Mouse (Mus musculus): ENCODE measurements at regions not wholly inside any gene's neighbourhood (a gene's known extent, or its start where the extent isn't known, plus 50 kb on each side); places are given as distances from the start of the nearest gene placed in this dataset.

DNA sequence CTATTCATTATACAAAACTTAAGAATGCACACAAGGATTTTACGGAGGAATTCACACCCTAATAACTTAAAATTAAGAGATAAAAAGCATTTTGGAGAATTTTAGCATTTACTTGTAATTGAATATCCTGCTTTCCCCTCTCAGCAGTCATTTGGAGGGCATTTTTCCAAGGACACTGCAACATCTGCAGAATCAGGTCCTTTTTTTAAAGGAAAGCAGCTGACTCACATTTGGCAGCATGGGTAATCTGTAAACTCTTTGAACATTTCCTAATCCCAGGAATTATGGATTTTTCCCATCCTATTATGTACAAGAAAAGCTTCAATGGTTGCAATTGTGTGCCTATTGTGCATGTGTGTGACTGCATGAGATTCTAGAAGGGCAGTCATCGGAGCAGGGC, 112.0 kb downstream of the Gm19410 start:
- no peak for DNase-seq

DNA sequence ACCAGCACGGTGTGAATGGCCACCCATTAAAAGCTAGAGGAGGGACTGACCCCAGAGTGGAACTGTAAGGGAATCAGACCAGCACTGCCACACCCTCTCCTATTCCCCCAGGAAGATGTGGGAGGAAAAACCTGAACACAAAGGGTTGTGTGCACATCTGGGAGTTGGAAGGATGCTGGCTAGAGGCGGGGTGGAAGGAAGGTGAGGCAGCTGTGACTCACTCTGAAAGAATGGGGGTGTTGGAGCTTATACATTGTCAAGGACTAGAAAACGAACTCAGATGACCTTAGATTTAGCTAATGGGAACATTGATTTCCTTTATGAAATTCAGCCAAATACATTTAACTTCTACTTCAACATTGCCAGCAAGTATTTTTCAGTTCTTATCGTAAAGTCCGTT, 116.2 kb downstream of the Gm19410 start:
- DNase-seq: no peak

DNA sequence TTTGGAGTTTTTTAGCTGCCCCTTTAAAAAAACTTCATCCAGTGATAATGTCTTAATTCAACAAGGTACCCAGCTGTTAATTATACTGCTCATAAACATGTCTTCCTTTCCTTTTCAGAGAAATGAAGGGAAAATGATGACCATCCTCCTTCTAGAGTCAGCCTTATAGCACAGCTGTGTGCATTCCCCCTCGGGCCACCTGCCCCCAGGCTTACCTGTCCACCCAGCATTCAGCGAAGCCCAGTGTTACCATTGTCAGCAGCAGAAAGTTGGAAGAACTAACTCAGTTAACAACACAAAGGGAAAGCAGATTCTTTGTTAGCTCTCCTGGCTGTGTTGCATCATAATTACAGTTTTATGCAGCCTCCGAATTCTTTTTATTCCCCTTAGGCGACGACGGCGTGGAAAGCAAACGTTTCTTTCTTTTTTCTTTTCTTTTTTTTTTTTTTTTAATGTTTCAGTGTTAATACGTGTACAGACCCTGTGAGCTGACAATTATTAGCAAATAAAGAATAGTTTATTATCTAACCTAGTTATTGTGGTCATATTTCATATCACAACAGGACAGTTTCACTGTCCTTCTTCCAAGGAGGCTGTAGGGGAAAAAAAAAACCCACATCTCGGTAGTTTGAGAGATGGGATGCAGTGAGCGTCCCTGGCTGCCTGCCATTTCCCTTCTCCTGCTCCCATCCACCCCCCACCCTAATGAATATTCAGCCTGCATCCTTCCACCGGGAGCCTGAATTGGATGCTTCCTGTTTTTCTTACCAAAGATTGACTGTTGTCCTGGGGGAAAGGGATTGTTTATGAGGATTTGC, 117.3 kb downstream of the Gm19410 start:
- DNase-seq: peak in 1 of 2 experiments; percentile 30

DNA sequence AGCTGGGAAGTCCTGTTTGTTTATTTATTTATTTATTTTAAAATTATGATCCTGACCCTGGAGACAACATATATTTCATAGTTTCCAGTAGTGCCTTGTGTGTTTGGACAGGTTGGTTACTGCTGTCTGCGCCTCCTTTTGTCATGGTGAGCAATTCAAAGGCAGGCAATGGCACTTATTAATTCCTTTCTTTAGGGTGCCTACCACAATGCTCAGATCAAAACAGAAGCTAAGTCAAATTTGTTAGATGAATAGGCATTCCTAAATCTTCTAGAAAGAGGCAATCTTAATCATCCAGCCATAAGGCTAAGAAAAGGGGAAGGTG, 117.8 kb downstream of the Gm19410 start:
- no peak for DNase-seq

DNA sequence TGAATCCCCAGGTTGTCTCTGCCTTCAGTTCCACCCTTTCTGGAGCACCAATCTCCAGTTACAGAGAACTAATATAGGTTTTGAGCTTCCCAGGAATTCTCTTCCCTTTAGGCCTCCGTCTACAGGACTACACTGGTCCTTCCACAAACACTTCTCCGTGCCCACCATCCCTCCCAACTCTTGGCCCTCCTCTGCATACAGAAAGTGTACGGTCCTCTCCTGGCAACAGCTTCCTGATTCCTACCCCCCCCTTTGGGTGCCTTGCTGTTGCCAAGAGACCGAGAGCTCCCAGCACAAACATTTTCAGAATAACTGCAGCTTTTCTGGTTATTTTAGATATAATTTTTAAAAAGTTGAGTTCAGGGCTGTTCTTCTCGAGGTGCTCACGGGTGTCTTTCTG, 119.0 kb downstream of the Gm19410 start:
- no peak for DNase-seq

DNA sequence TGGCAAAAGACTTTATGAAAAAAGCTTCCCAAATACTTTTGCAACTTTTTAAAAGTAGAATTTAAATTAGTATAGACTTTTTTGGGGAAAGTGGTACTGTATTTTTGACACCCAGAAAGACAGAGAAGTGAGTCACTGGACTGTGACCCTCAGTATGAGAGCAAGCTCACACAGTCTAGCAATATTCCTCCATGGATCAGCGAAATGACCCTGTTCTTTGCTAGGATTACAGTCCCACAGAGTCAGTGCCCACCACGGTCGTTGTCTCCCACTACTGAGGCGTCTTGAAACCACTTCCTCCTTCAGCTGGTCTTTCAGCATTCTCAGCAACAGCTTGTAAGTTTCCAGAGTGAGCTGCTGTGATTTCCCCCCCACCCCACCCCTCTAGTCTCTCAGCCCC, 124.5 kb downstream of the Gm19410 start:
- DNase-seq: no peak

DNA sequence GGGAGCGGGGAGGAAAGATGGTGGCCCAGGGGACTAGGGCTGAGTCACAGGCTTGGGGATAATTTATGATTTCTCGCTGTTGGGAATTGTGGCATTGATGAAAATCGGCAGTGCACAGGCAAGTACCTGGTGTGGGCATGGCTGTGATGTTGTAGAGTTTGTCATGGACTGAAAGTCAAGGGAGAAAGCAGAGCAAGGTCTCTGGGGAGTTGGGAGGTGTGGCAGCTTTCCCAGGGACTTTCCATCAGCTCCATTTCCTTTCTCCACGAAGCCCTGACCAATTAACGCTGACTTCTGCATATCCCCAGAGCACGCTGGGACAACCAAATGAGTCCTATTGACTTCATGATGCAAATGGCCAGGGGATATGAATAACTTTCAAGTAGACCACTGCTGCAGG, 126.2 kb downstream of the Gm19410 start:
- no peak for DNase-seq

DNA sequence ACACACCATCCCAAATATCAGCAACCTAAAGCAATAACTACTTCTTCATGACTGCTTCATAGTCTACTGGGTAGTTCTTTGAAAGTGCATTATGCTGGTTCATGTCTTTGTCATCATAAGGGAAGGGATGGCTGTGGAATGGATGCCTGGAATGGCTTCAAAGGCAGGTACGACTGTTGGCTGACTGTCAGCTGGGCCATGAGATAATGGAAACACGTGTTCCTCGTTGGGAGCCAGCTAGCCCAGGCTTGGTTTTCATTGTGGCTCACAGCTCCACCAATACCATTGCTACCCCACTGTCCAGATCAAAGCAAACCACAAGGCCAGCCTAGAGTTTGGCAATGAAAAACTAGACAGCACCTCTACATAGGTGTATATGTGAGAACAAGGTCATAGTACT, 132.9 kb downstream of the Gm19410 start:
- peak; percentile 38 to 57 for DNase-seq

DNA sequence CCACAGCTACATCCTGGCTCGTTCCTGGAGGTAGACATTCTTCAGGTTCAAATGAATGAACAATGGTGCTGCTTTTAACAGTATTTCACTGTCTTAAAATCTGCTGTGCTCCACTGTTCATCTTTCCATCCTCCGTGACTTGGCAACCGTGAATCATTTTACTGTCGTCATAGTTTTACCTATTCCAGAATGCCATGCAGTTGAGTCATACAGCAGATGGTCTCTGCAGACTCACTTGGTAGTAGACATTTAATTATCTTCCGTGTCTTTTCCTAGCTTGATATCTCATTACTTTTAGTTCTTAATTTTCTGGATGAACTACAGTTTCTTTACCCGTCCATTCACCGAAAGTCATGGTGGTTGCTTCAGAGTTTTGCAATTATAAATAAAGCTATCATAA, 135.9 kb downstream of the Gm19410 start:
- DNase-seq: peak; percentile 33 to 41

DNA sequence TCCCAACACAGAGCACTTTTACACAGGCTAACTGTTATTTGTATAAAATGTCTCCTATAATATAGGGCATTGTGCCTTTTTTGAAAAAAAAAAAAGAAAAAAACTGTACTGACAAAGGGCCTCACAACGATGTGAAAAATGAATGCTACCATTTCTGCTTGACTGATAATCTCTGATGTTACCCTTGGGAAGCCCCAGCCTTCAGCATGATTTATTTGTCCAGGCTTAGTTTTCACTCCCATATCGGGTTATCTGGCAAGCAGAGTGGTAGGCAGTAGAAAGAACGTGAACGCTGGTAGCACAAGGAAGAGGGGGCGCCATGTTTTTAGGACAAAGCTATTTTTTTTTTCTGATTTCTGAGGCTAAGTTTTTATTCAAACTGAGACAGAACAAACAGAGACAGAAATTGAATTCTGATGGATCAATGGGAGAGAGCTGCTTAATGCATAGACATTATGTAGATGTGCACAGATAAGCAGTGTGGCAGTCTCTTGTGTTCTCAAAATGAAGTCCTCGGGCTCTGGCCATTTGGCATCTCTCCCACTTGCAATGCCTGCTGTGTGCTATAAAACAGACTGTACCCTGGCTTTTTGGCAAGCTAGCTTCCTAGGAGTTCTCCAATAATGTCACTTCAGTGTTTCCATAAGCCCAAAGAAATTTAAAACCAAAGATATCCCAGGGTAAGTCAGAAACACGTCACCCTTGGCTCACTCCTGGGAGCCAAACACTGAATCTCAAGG, 139.3 kb downstream of the Gm19410 start:
- peak; percentile 80 to 82 for DNase-seq

DNA sequence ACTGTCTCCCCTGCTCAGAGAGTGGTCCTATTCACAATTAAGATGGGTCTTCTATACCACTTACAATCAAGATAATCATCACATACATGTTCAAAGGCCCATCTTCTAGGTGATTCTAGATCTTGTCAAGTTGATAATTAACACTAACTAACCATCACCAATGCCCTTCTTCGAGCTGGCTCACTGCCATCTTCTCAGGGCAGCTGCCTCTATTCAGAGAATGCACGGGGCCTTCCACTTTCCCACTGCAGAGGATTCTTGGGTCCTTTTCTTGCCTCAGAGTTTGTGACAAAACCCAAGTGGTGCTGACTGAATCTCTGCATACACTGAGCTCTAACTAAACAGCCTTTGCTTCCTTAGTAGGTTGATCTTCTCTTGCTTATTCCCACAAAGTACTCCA, 142.4 kb downstream of the Gm19410 start:
- no peak for DNase-seq

DNA sequence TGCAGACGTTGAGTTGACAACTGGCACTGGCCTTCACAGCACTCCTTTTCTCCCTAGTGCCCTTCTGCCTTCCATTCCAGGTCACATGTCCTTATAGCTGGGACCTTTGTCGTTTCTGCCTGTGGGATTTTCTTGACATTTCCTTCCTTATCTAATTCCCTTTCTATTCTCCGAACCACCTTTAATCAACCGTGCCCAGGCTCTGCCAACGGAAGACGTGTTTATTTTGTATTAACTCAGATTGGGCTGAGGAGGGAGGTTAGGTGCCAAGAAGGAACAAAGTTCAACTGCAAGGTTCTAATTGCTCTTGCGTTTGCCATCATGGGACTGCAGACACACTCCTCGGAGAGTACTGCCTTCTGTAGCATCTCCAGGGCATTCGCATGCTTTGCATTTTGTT, 146.7 kb downstream of the Gm19410 start:
- DNase-seq: no peak

DNA sequence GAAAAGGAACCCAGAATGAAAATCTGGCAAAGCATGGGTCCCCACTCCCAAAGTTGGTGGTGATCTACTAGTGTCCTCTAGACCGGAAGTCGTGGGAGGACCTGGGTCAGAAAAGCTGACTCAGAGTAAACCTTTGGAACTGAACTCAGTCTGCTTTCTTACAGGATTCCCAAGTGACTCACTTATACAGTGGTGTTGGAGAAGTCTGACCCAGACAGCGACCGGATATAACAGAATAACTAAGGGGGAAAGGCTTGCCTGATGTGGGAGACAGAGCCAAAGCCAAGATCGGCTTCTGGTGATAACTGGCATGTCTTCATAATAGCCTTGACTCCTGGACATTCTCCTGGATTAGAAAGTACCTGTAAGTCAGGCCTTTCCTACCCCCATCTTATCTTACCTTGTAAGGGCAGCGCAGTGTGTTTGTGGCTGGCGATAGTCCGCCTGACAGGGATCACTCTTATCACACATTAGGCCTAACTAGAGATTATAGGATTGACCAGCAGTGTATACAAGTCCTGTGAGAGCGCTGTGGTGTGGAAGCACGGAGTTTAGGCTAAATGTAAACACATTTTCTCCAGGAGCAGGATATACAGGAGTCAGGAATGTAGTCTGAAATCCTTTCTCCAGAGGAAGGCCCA, 150.4 kb downstream of the Gm19410 start:
- no peak for DNase-seq

DNA sequence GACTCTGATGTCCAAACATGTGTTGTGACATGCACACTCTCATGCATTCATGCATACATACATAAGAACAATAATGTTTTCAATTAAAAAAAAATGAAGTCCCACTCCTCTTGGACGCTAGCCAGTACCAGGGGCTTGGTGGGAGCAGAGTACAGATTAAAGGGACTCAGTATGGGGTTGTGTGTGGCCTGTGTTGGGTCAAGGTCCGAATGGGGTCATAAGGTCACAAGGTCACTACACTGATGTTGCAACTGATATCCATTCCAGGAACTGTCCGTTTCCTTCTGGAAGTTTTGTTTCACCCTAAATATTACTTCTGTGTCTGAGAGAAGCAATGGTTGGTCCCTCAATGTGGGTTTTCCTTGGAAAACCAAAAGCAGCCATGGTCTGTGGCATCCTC, 152.0 kb downstream of the Gm19410 start:
- no peak for DNase-seq

DNA sequence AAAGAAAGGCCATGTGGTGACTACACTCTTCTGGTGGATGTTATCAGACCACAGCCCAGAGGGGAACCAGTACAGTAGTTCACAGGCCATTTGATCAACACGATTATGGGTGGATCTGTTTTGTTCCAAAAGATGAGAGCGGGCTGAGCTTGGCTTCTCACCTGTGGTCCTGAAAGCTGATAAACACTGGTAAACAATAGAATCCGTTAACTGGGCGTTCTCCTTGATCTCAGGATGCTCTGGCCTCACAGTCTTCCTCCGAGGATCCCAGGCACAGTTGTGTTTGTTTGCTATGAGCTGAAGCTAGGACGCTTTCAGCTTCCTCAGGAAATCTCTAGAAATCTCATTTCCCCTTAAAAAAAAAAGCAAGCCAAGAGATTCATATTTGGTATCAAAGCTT, 153.9 kb downstream of the Gm19410 start:
- DNase-seq: no peak

DNA sequence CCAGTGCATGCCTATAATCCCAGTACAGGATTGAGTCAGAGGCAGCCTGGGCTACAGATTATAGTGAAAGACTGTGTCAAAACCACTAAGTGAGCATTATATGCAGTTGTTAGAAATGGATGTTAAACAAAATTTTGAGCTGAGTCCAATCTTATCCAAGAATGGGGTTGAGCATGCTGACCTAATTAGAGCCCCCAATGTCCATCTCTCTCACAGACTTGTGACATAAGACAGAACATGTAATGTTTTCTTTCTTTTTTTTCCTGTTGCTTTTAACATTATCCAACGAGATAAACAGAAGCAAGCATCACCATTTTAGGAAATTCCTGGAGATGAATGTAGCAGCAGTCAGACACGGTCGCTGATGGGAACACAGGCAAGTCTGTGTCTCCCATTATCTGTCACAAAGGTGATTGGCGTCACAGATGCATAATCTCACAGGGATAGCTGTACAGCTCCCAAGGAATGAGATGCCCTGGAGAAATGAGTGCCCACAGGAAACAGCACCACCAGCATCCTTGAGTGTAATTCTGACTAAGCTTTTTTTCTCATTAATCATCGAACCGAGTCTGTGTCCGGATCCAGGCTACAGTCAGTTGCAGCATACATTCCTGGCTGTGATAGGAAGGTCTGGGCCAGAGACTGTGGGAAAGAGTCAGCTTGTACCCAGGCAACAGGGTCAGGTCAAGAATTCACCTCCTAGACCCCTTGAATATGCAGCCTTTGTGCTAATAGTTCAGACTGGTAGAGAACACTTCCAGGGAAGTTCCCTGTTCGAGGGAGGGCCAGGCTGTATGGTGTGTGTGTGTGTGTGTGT, 154.5 kb downstream of the Gm19410 start:
- no peak for DNase-seq

DNA sequence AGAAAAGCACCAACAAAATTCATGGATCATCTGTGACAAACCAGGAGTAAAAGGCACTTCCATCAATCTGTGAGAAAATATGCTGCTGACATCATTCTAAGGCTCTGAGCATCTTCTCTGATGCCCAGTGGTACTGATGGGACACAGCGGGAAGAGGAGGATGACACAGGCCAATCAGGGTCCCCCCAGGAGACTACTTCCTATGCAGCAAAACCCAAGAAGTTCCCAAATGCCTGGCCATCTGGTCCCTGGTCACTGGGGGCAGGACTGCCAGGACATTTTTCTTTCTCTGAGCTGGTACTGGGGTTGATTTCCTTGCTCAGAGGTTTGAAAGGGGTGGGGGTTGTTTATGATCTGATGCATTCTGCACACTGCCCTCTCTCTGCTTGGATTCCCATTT, 158.4 kb downstream of the Gm19410 start:
- peak; percentile 89 to 90 for DNase-seq

DNA sequence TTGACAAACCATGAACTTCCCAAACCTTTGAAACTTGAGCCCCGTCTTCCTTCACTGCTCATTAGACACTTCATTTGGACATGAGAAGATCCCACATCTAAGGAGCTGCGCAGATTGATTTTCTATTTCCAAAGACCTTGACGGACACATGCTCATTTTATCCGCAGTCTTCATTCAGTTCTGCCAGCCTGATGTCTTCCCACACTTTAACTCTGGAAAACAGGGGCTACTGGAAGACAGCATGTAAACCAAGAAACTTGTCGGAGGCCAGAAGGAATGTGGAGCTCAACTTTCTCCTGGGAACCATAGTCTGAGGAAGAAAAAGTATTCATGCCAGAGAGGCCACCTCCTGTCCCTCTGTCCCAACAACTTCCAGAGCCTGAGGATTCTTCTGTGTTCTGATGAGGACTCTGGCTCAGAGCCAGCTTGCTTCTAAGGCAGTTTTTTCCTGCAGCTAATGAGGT, 161.8 kb downstream of the Gm19410 start:
- DNase-seq: peak; percentile 41 to 55

DNA sequence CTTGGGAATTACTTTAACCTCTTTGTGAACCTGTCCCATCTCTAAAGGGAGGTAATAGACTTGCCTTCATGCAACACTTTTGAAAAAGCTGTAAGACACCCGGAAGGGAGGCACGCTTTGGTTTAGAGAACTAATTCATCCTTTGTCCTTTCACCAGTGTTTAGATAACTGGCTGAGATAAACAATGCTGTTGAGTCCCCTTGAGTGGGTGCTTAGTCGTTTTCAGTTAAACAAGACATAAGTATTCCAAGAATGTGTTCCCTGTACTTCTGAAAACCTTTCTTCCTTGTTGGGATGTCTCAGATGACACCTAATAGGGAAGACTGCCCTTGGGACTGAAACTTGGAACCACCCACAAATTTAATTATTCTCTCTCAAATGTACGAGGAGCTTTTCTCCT, 164.7 kb downstream of the Gm19410 start:
- DNase-seq: no peak

DNA sequence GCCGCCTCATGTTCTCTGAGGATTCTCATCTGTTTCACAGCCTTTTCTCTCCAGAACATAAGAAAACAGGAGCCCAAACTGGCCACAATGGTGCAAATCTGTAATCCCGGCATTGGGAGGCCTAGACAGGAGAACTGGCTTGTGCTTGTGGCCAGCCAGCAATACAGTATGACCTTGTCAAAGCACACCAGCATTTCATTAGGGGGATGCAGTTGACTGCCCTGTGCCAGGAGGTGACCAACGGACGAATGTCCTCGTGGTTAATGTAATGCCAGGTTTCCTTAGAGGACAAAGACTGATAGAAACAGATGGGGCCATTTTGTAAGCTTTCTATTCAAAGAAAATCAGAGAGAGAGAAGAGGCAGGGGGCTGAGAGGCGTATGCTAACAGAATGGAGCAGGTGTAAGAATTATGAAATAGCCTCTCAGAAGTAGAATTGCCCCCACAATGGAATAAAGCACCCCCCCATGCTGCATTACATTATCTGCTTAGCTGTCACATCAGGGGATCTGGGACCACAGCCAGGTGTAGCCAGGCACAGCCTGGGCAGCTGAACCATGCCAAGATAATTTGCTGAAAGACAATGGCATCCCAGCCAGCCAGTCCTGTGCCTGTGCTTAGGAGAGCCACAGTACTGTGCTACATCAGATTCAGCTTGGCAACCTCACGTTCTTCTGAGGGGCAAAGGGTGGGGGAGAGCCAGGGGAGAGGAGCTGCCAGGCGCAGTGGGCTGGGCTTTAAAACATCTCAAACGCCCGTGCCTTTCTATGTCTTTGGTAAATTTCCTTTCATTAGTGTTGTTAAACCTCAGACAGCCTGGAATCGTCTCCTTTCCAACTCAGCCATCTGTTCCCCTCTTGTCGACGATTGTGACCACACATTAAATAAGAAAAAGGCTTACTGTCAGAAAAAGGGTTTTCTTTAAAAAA, 167.9 kb downstream of the Gm19410 start:
- DNase-seq: peak; percentile 96 to 99

DNA sequence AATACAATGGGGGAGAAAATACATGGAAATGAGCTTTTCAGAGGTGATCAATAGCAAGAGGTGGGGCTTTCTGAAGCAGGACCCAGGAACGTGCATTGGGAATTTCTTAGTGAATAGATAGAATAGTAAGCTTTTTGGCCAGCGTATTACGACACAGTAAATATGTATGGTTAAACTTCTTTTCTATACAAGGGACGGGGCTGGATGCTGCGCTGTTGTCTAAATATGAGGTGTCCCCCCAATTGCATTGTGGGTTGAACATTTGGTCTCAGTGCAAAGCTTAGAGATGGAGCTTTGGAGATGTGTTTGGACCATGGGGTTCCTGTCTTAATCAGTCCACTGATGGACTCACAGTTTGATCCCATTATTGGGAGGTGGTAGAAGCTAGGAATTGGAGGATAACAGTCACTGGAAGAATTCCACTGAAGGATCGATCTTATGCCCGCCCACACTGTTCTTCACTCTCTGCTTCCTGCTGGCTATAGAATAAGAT, 168.6 kb downstream of the Gm19410 start:
- peak in 1 of 2 experiments; percentile 60 for DNase-seq

DNA sequence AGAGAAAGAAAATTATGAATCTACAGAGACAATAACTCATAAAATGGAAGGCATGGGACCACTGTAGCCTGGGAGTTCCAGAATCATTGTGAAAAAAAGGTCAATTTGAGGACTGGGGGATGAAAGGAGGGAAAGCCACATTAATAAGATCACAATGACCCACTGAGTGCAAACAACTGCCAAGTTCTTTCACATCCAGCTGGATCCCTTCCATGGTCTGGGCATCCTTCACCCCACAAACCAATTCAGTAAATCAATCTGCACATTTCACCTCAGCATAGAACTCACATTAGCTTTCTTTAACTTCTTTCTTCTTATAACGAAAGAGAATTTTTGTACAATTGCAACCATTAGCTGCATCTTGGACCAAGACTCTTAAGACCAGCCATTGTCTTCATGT, 169.4 kb downstream of the Gm19410 start:
- DNase-seq: peak; percentile 32 to 62
